Comparison of ENCODE assay signal across 16 mouse cellular contexts in the genomic region with DNA sequence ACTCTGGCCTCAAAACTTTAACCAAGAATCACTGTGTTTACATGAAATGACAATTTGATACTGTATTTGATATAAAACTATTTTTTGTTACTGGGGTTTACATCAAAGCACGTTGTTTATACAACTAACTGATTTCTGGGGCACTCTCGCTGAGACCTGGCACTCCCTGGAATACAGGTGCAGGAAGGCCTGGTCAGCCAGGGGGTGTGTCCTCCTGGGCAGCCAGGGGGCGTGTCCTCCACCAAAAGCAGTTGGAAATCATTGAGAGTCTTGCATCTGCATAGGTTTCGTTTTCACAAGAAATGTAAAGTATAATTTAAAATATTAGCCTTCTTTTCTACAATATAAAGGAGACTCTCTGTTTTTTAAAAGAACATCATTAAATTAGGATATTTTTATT. TPM values are rescaled to one million over a fixed set of nuclear protein-coding genes. Genes with fewer than 3 reads are reported as not detected.
"Had no signal": no experiment of that assay in that cellular context is flagged by ENCODE, and none has a peak within 500 bp of the region (broad histone marks: within the 10 kb centered on the region; RNA-seq: fewer than 3 reads in every experiment).

No protein-coding gene starts in this region.

- H3K4me3 ChIP-seq: intestine, embryonic 15.5 days; left cerebral cortex, adult 2 months; limb, embryonic 15.5 days; liver, embryonic 15.5 days; midbrain, embryonic 10.5 days; myocyte; neural tube, embryonic 15.5 days had no signal

- H3K36me3 ChIP-seq: intestine, embryonic 15.5 days; liver, embryonic 15.5 days had no signal

- H3K9me3 ChIP-seq: intestine, embryonic 15.5 days; limb, embryonic 15.5 days; liver, embryonic 15.5 days; midbrain, embryonic 10.5 days; neural tube, embryonic 15.5 days had no signal

- DNase-seq: midbrain, embryonic 14.5 days; right cerebral cortex, adult 18-20 months; right cerebral cortex, postnatal 25 days had no signal

- H3K9ac ChIP-seq: hindbrain, embryonic 14.5 days; intestine, embryonic 15.5 days; limb, embryonic 15.5 days; liver, embryonic 15.5 days; neural tube, embryonic 15.5 days had no signal

- ATAC-seq: intestine, embryonic 15.5 days had no signal

- H3K4me2 ChIP-seq: hindbrain, embryonic 14.5 days; intestine, embryonic 15.5 days; limb, embryonic 15.5 days; liver, embryonic 15.5 days; neural tube, embryonic 15.5 days had no signal

- H3K27me3 ChIP-seq: intestine, embryonic 15.5 days; limb, embryonic 15.5 days; liver, embryonic 15.5 days; neural tube, embryonic 15.5 days had no signal

- H3K27ac ChIP-seq: hindbrain, embryonic 14.5 days; intestine, embryonic 15.5 days; left cerebral cortex, adult 2 months; limb, embryonic 15.5 days; liver, embryonic 15.5 days; midbrain, embryonic 10.5 days; neural tube, embryonic 15.5 days had no signal

- H3K4me1 ChIP-seq: intestine, embryonic 15.5 days; limb, embryonic 15.5 days; liver, embryonic 15.5 days; midbrain, embryonic 10.5 days; neural tube, embryonic 15.5 days had no signal

RNA-seq across cellular contexts. Expression of gene F7, which starts 6.3 kb away (rescaled TPM):
- total RNA-seq: layer of hippocampus, adult 8-10 months; layer of hippocampus, postnatal 25 days had no signal
- polyA plus RNA-seq: hindbrain, embryonic 14.5 days; limb, embryonic 11.5 days; limb, embryonic 15.5 days; midbrain, embryonic 14.5 days; neural tube, embryonic 11.5 days; neural tube, embryonic 15.5 days had no signal

RNA-seq across cellular contexts. Expression of gene F10, which starts 17.5 kb away (rescaled TPM):
- total RNA-seq: layer of hippocampus, adult 8-10 months; layer of hippocampus, postnatal 25 days; left cerebral cortex, postnatal 14 days had no signal
- polyA plus RNA-seq: myocyte had no signal

RNA-seq across cellular contexts. Expression of gene Proz, which starts 41.2 kb away (rescaled TPM):
- total RNA-seq: layer of hippocampus, adult 8-10 months; layer of hippocampus, postnatal 25 days; left cerebral cortex, adult 2 months; left cerebral cortex, postnatal 14 days had no signal
